Mouse (Mus musculus): ENCODE measurements around the gene Nop2.

- no peak for TF ChIP-seq CTCF (IDR thresholded peaks at IDR 0.05; ENCODE audit: low read depth)
- TF ChIP-seq EP300 (optimal IDR thresholded peaks at IDR 0.05), result no peak
Measured at GRCm38 (mm10) chr6:125090341-125091085, 41.2 kb upstream of the Nop2 start.

Data from stomach, postnatal 0 days (tissue).